Mouse (Mus musculus) CH12.LX (cell line): ENCODE data around the gene Htra1. TPM values are rescaled to one million over a fixed set of nuclear protein-coding genes. Genes with fewer than 3 reads are reported as not detected.

Experiments used
- DNase-seq: peaks from one replicate; pipeline ENCODE4 v3.0.0-alpha.2; 2013; ENCODE audit errors: extremely low read depth
- H3K27ac ChIP-seq: 2 replicates; pipeline ENCODE4 v1.5.1; 2012; ENCODE audit warnings: low read depth, mild to moderate bottlenecking, control low read depth, moderate library complexity; ENCODE audit not compliant: insufficient read depth
- H3K27me3 ChIP-seq: replicated peaks from 2 replicates; pipeline ENCODE3; 2012; ENCODE audit warnings: inconsistent platforms
- H3K36me3 ChIP-seq, 2 experiments: replicated peaks in 1 of 2; 2 replicates each; pipeline versions ENCODE3 to v1.6.1; 2012; ENCODE audit warnings: inconsistent platforms in 1 of 2, low read length in 1 of 2, mild to moderate bottlenecking in 1 of 2, mixed read lengths in 1 of 2, moderate library complexity in 1 of 2; ENCODE audit not compliant: control insufficient read depth in 1 of 2, insufficient read depth in 1 of 2
- H3K4me1 ChIP-seq, 2 experiments: 2 replicates each; pipeline ENCODE4 v1.6.1; 2012; ENCODE audit warnings: inconsistent platforms in 1 of 2, moderate library complexity in 1 of 2; ENCODE audit not compliant: insufficient read depth in 2 of 2, control insufficient read depth in 1 of 2
- H3K4me2 ChIP-seq: 2 replicates; pipeline ENCODE4 v1.6.1; 2012; ENCODE audit warnings: low read depth, mild to moderate bottlenecking, control low read depth; ENCODE audit not compliant: poor library complexity, insufficient read depth, severe bottlenecking
- H3K4me3 ChIP-seq, 3 experiments: fragments of 150-350 bp in 1 of 3; sonication (generic) in 1 of 3; replicated peaks in 1 of 3; 2 replicates each; pipeline versions ENCODE3 to v1.5.1; 2011 to 2012; ENCODE audit warnings: low read depth in 2 of 3, low read length in 2 of 3, mild to moderate bottlenecking in 2 of 3, moderate library complexity in 2 of 3, control low read depth in 1 of 3, improper control_type of control experiment in 1 of 3, inconsistent platforms in 1 of 3, mixed read lengths in 1 of 3; ENCODE audit not compliant: poor library complexity in 1 of 3
- H3K79me2 ChIP-seq: replicated peaks from 2 replicates; pipeline ENCODE4 v1.6.1; 2012; ENCODE audit warnings: mild to moderate bottlenecking, moderate library complexity; ENCODE audit not compliant: control insufficient read depth, poor library complexity, insufficient read depth, severe bottlenecking; ENCODE audit errors: extremely low read depth
- H3K9ac ChIP-seq: 2 replicates; pipeline ENCODE4 v1.6.1; 2012; ENCODE audit warnings: low read depth, mild to moderate bottlenecking, control low read depth, moderate library complexity; ENCODE audit not compliant: insufficient read depth
- H3K9me3 ChIP-seq: replicated peaks from 2 replicates; pipeline ENCODE3; 2012; ENCODE audit warnings: low read length, inconsistent platforms, mixed read lengths
- BHLHE40 ChIP-seq: IDR thresholded peaks from 2 replicates; pipeline ENCODE4 v1.6.1; 2011; ENCODE audit warnings: mild to moderate bottlenecking, low read depth, low read length, improper control_type of control experiment
- CHD1 ChIP-seq: IDR thresholded peaks from 2 replicates; pipeline ENCODE4 v1.6.1; 2012; ENCODE audit warnings: low read depth, low read length, improper control_type of control experiment, inconsistent platforms
- E2F4 ChIP-seq: IDR thresholded peaks from 2 replicates; pipeline ENCODE4 v1.6.1; 2011; ENCODE audit warnings: low read depth, low read length, improper control_type of control experiment; ENCODE audit not compliant: insufficient replicate concordance
- EP300 ChIP-seq: IDR thresholded peaks from 2 replicates; pipeline ENCODE4 v1.6.1; 2011; ENCODE audit warnings: low read length, improper control_type of control experiment
- ETS1 ChIP-seq: conservative IDR thresholded peaks from 2 replicates; pipeline ENCODE4 v1.6.1; 2012; ENCODE audit warnings: low read depth, mild to moderate bottlenecking, inconsistent platforms, low read length, improper control_type of control experiment, moderate library complexity
- HCFC1 ChIP-seq: IDR thresholded peaks from 2 replicates; pipeline ENCODE4 v1.6.1; 2012; ENCODE audit warnings: low read depth, mild to moderate bottlenecking, inconsistent platforms, low read length, improper control_type of control experiment
- JUND ChIP-seq: conservative IDR thresholded peaks from 2 replicates; pipeline ENCODE4 v1.6.1; 2011; ENCODE audit warnings: low read depth, low read length, improper control_type of control experiment
- MAZ ChIP-seq: IDR thresholded peaks from 2 replicates; pipeline ENCODE4 v1.6.1; 2012; ENCODE audit warnings: low read depth, mild to moderate bottlenecking, inconsistent platforms, low read length, improper control_type of control experiment, moderate library complexity
- MYC ChIP-seq: IDR thresholded peaks from 2 replicates; pipeline ENCODE4 v1.6.1; 2011; ENCODE audit warnings: low read depth, mild to moderate bottlenecking, improper control_type of control experiment, low read length
- POLR2AphosphoS2 ChIP-seq: IDR thresholded peaks from 2 replicates; pipeline ENCODE4 v1.6.1; 2011; ENCODE audit warnings: low read depth, low read length, improper control_type of control experiment
- SIN3A ChIP-seq: IDR thresholded peaks from 2 replicates; pipeline ENCODE4 v1.6.1; 2012; ENCODE audit warnings: low read length, improper control_type of control experiment, inconsistent platforms
- SMC3 ChIP-seq: IDR thresholded peaks from 2 replicates; pipeline ENCODE4 v1.6.1; 2011; ENCODE audit warnings: low read depth, low read length, improper control_type of control experiment
- TBP ChIP-seq: conservative IDR thresholded peaks from 2 replicates; pipeline ENCODE4 v1.6.1; 2011; ENCODE audit warnings: low read depth, low read length, improper control_type of control experiment
- USF1 ChIP-seq: IDR thresholded peaks from 2 replicates; pipeline ENCODE4 v1.6.1; 2014; ENCODE audit warnings: low read depth, mild to moderate bottlenecking, inconsistent platforms, low read length, improper control_type of control experiment
- ZNF384 ChIP-seq: IDR thresholded peaks from 2 replicates; pipeline ENCODE4 v1.6.1; 2012; ENCODE audit warnings: low read depth, low read length, improper control_type of control experiment, inconsistent platforms
- dilution Hi-C: fragments of 300-500 bp; cut with MboI; formaldehyde crosslinking; loops from 2 replicates; pipeline ENCODE4 v1.14.3; 2020; ENCODE audit warnings: low sequenced_read_pairs; ENCODE audit not compliant: extremely low pct_unique_long_range_greater_than_20kb, extremely low pct_ligation_motif_present
- in situ Hi-C: fragments of 300-500 bp; cut with MboI; formaldehyde crosslinking; loops from 3 replicates; pipeline ENCODE4 v1.14.3; 2019; ENCODE audit warnings: low sequenced_read_pairs, low pct_ligation_motif_present, low pct_unique_long_range_greater_than_20kb, mixed read lengths
- polyA plus RNA-seq: library from polyadenylated mRNA; unstranded; fragments of >175 nt; gene quantifications from 2 replicates; pipeline ENCODE4 v1.2.1, GENCODE M21; 2012; ENCODE audit warnings: low read depth; ENCODE audit not compliant: insufficient read length
- total RNA-seq, 2 experiments: library from RNA; depleted of rRNA; stranded (reverse); fragments of 300-350 nt in 1 of 2; fragments of >200 nt in 1 of 2; gene quantifications; 2 replicates each; pipeline ENCODE4 v1.2.3; 2012 to 2014

Gene Htra1
- total and polyA plus RNA-seq, 3 experiments: not detected

DNA sequence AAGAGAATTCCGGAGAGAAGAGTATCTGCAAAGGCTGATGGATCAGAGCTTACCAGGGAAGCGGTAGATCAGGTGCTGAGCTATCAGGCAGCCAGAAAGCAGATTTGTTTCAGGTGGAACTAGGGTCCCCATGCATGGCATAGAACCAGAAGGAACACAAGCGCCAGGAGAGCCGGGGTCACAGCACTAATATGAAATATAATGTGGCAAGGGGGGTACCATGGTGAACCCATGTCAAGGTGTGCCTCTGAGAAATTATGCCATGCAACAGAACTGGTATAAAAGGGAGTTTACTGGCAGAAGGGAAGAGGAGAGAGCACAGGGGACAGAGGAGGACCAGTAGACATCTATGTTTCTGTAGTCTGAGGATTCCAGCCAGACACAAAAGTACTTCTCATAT, 1.3 kb upstream of the Htra1 start:
- Histone ChIP-seq H3K27me3 (peaks cover 64% of the 10 kb centered on the region), H3K4me3 (no peak overlapping the region)
- in situ Hi-C loops: no loop called here

GRCm38 (mm10) chr7:130935421-130935792, 504 bp upstream of the Htra1 start:
- H3K4me3 ChIP-seq: no peak overlapping the region
- dilution Hi-C loops: no loop called here

More for the DNA sequence above, 1.3 kb upstream of the Htra1 start:
- no peak for DNase-seq
- Histone ChIP-seq H3K9me3 (peaks cover 4% of the 10 kb centered on the region), H3K36me3 (no peaks in the 10 kb centered on the region), H3K27ac (no peak overlapping the region), H3K4me2 (no peak overlapping the region), H3K4me1 (no peaks in the 10 kb centered on the region), H3K9ac (no peak overlapping the region), H3K79me2 (no peaks in the 10 kb centered on the region)
- TF ChIP-seq ZNF384: no peak
- TF ChIP-seq EP300: no peak
- no peak for TF ChIP-seq E2F4
- no peak for TF ChIP-seq POLR2AphosphoS2
- no peak for TF ChIP-seq CHD1
- no peak for TF ChIP-seq SIN3A
- TF ChIP-seq JUND: no peak
- no peak for TF ChIP-seq TBP
- TF ChIP-seq MAZ: no peak
- TF ChIP-seq USF1: no peak
- TF ChIP-seq SMC3: no peak
- no peak for TF ChIP-seq ETS1
- dilution Hi-C loops: no loop called here

GRCm38 (mm10) chr7:130936472-130936951, 601 bp downstream of the Htra1 start:
- H3K9ac ChIP-seq: no peak overlapping the region
- H3K4me2 ChIP-seq: no peak overlapping the region
- no peaks in the 10 kb centered on the region for H3K36me3 ChIP-seq
- no peak overlapping the region for H3K27ac ChIP-seq
- in situ Hi-C loops (no loop called here), dilution Hi-C loops (no loop called here)
- no peaks in the 10 kb centered on the region for H3K79me2 ChIP-seq
- TF ChIP-seq BHLHE40: no peak
- no peaks in the 10 kb centered on the region for H3K4me1 ChIP-seq
- H3K27me3 ChIP-seq: peaks cover 78% of the 10 kb centered on the region
- no peak overlapping the region for H3K4me3 ChIP-seq
- peaks cover 4% of the 10 kb centered on the region for H3K9me3 ChIP-seq
- DNase-seq: no peak

More at GRCm38 (mm10) chr7:130935421-130935792, 504 bp upstream of the Htra1 start:
- Histone ChIP-seq H3K4me2 (no peak overlapping the region), H3K9me3 (peaks cover 4% of the 10 kb centered on the region), H3K27ac (no peak overlapping the region), H3K27me3 (peaks cover 67% of the 10 kb centered on the region), H3K9ac (no peak overlapping the region), H3K4me1 (no peaks in the 10 kb centered on the region), H3K79me2 (no peaks in the 10 kb centered on the region), H3K36me3 (no peaks in the 10 kb centered on the region)
- in situ Hi-C loops: no loop called here
- no peak for DNase-seq
- TF ChIP-seq MYC: no peak
- TF ChIP-seq HCFC1: no peak
